ENCODE assay signal across 14 mouse cellular contexts in the genomic region with DNA sequence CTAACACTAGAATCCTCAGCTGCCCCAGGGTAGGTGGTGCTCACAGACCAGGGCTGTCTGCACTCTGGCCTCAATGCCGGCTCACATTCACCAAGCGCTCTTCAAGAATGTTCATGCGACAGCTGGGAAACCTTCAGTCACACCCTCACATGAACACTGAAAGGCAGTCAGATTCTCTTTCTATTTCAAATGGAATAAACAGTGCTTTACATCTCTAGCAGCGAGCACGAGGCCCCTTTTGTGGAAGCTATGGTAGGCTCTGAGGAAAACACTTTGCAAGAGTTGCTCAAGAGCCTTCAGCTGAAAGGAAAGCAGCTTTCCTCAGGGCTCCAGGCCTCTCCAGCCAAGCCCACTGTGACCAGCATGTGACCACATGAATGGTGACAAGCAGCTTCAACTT.
"Had no signal": no experiment of that assay in that cellular context is flagged by ENCODE, and none has a peak within 500 bp of the region (broad histone marks: within the 10 kb centered on the region; RNA-seq: fewer than 3 reads in every experiment).

No protein-coding gene starts in this region.

- H3K36me3 ChIP-seq: limb, embryonic 10.5 days; liver, embryonic 15.5 days had no signal

- H3K9ac ChIP-seq: liver, embryonic 15.5 days; midbrain, embryonic 13.5 days; neural tube, embryonic 15.5 days had no signal

- H3K4me1 ChIP-seq: limb, embryonic 10.5 days; liver, embryonic 15.5 days; midbrain, embryonic 13.5 days; neural tube, embryonic 15.5 days had no signal

- H3K4me3 ChIP-seq: limb, embryonic 10.5 days; liver, embryonic 15.5 days; midbrain, embryonic 13.5 days; myocyte; neural tube, embryonic 15.5 days had no signal

- H3K4me2 ChIP-seq: liver, embryonic 11.5 days; liver, embryonic 15.5 days; midbrain, embryonic 13.5 days; neural tube, embryonic 15.5 days had no signal

- ATAC-seq: intestine, postnatal 0 days; midbrain, embryonic 13.5 days had no signal

- H3K27me3 ChIP-seq: liver, embryonic 15.5 days; midbrain, embryonic 13.5 days; neural tube, embryonic 15.5 days had no signal

- DNase-seq: kidney, adult 8-10 months; kidney, postnatal 25 days; layer of hippocampus, adult 9-11 months; right cerebral cortex, adult 18-20 months; right cerebral cortex, postnatal 25 days; thymus, postnatal 4 days had no signal

- H3K27ac ChIP-seq: limb, embryonic 10.5 days; liver, embryonic 15.5 days; midbrain, embryonic 13.5 days; neural tube, embryonic 15.5 days; stomach, postnatal 0 days had no signal

- H3K9me3 ChIP-seq: limb, embryonic 10.5 days; liver, embryonic 15.5 days; midbrain, embryonic 13.5 days; neural tube, embryonic 15.5 days had no signal
